Mouse (Mus musculus) retina, postnatal 7 days (tissue): ENCODE data around the gene Mllt11.
"Not testable (repeated sequence)": the region's sequence is repeated elsewhere in the genome, so short reads cannot be mapped to it uniquely, and the experiment has no call there.

ENCODE experiments used
- DNase-seq: peaks from one replicate; pipeline ENCODE4 v3.0.0-alpha.2; 2012; ENCODE audit warnings: low read depth, low spot score

Gene Mllt11

DNA sequence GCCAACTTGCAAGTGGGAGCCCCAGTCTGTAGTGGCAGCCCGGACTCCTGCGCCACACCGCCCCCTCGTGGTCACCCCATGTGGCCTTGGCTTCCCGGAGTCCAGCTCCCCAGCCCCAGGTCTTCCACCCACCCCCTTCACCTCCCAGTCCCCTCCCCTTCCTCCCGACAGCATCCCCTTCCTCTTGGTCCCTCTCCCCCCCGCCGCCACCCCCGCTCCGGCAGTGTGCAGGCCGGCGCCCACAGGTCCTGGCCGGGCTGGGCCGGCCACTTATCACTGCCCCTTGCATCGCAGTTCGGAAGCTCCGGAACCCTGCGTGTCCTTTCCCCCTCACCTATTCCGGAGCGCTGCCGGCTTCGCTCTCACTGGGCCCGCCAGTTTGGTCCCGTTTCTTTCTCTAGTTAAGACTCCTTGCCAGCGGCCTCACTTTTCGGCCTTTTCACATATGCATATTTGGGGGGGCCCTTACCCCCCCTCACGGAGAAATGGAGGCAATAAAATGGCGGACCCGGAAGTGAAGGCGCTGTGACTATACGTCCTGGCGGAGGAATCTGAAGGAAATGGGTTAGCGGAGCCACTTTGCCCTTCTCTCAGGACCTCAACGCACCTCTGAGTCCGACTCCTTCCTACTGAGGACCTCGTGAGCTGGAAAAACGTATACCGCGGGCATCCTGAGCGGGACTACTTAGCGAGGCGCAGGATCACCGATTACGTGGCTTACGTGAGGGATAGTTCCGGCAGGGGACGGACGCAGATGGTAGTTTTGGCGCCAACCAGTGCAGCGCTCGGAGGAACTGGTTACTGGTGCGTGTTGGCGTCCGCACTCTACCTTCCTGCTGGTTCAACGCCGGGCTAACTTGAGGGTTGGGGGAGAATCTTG, 14.5 kb downstream of the Mllt11 start, which contains the start of gene Gabpb2:
TSS of gene Gabpb2 (minus strand) at position 662 of the 880 bp plus-strand sequence.
- peak; percentile 84 for DNase-seq

DNA sequence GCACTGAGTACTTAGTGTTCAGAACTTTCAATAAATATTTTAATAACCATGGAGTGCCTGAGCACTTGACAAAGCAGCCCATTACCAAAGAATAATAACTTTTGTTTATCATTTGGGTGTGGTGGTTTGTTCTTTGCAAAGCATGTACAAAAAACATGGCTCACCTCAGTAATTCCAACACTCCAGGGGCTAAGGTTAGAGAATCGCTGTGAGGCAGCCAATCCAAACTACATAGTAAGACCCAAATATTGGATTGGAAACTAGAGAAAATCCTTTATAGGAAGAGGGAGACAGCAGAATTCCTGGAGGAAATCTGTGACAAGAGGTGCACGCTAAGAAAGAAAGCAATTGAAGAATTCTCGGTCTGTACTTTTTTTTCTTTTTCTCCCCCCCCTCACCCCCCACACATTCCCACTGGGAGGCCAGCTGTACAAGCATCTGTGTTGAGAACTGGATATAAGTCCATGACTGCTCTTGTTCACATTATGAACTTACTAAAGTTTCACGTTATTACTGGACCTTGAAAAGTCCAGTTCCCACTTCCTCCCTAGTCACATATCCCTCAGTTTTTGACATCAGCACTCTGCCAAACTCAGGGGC, 15.2 kb downstream of the Mllt11 start:
- DNase-seq: no peak

DNA sequence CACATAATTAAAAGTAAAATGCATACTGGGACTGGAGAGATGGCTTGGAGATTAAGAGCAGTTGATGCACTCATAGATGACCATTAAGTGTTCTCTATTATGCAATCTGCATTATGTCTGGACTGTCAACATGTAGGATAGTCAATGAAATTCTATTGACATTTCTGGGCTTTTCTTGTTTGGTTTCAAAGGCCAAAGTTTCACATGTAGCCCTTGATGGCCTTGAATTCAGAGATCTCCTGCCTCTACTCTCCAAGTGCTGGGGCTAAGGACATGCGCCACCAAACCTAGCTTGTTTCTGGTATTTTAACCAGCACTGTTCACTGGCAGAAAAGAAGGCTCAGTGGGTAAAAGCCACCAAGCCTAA, 18.4 kb downstream of the Mllt11 start:
- DNase-seq: no peak

DNA sequence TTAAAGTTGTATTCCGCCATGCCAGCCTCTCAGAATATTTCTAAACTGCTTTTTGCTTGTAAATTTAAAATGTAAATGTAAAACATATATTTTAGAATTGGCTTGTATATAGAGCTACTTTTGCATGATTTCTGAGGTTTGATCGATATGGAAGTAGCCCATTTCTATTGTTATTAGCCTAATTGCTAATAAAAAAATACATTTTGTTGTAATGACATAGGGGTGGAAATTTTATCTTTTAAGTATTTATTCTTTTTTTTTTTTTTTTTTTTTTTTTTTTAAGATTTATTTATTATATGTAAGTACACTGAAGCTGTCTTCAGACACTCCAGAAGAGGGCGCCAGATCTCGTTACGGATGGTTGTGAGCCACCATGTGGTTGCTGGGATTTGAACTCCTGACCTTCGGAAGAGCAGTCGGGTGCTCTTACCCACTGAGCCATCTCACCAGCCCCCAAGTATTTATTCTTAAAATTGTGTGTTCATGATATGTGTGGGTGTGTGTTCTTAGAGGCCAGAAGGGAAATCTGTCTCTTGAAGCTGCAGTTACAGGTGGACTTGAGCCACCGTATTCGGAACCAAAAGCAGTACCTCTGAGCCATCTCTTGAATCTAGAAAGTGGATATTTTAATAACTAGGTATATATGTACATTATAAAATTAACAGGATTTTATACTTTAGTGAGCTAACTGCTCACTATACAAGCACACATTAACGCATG, 18.9 kb downstream of the Mllt11 start:
- not testable (repeated sequence) for DNase-seq

DNA sequence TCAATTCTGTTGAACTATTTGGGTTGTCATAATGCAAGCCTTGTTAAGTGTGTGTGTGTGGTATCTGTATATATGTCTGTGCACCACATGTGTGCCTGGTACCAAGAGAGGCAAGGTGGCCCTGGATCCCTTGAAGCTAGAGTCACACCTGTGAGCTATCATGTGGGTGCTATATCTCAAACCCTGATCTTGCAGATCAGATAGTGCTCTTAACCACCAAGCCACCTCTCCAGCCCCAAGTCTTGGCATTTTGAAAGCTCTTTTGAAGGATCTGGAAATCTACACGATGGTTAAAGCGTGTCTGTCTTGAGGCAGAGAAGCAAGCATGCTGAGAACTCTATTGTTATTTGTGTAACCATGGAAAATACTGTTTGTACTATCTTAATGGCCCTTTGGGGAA, 21.4 kb downstream of the Mllt11 start:
- DNase-seq: no peak

DNA sequence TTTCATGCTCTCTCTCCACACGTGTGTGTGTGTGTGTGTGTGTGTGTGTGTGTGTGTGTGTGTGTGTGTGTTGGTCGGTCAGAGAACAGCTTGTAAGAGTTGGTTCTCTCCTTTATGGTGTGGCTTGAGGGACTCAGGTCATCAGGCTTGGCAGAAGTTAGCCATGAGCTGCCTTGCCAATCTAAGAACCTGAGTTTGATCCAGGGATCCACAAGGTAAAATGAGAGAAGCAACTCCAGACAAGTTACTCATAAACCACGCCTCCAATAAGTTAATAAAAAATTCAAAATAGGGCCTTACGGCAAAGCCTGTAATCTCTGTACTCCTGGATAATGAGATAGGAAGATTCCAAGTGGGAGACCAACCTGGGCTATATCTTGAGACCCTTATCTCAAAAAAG, 23.7 kb downstream of the Mllt11 start:
- no peak for DNase-seq

DNA sequence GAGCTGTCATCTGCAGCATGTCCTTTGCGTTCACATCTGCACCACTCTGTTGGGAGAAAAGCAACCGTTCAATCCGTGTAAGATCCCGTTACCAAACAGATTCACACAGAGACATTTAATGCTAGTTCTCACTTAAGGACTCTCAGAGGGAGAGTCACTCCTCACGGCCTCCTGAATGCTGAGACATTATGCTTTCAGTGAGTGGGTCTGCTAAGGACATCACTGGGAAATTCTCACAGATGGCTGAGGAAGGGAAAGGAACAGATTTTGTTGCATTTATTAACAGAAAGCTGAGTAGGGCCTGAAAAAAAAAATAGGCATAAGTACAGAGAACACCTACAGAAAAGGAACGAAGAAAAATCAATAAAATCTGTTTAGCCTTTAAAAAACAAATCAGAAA, 28.1 kb downstream of the Mllt11 start:
- DNase-seq: no peak

DNA sequence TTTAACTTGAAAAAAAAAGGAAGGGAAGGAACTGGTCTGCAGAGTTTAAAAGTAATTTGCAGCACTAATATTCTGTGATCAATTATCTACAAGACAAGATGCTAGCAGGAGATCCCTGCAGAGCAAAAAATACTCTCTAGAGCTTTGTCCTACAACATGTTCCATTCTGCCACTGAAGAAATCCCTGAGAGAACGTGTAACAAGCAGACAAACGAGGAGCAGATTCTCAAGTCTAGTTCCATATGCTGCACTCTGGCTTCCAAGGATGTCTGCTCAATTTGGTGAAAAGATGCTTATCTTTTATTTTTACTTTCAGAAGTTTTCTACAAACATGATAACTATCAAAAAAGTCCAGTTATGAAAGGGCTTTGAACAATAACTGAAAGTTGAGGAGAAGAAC, 31.4 kb downstream of the Mllt11 start:
- DNase-seq: no peak

DNA sequence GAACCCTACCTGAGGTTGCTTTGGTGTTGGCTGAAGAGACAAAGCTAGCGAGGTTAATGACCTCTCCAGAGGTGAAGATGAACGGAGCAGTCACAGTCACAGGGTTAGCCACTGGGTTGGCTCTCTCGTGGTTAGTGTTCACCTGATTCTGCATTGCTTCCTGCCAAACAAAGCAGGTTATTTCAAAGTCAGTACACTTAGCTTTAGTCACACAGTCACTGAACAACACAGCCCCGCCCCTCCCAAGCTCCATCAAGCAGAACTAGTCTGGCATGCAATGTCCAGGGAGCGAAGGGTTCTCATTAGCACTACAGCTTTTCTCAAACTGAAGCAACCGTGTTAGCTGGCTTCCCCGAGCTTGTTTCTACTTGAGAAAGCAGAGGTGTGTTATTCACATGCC, 31.8 kb downstream of the Mllt11 start:
- DNase-seq: no peak

DNA sequence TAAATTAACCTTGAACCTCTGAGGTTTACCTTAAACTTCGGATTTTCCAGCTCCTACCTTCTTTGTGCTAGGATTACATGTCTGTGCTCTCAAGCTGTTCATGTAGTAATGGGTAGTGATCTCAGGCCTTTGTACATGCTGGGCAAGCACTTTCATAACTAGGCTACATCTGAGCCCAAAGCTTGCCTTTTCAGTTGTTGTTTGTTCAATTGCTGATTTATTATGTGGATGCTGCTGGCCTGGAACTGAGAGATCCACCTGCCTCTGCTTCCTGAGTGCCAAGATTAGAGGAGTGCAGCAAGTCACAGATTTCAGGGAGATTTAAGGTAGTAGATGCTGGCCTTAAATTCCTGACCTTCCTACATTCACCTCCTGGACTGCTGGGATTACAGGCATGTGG, 32.9 kb downstream of the Mllt11 start:
- DNase-seq: no peak

DNA sequence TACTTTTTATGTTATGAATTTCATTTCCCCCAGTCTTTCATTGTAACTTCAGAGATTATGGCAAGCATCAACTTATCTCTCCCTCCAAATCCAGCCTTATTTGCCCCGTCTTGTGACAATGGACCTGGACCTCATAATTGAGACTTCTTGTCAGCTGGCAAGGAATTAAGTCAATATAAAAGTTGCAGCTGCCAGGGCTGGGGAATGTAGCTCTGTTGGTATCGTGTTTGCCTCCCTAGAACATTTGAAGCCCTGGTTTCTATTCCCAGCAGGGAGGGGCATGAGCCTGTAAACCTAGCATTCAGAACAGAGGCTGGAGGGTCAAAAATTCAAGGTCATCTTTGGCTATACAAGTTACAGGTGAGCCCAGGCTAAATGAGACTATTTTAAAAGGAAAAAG, 36.2 kb downstream of the Mllt11 start:
- no peak for DNase-seq

DNA sequence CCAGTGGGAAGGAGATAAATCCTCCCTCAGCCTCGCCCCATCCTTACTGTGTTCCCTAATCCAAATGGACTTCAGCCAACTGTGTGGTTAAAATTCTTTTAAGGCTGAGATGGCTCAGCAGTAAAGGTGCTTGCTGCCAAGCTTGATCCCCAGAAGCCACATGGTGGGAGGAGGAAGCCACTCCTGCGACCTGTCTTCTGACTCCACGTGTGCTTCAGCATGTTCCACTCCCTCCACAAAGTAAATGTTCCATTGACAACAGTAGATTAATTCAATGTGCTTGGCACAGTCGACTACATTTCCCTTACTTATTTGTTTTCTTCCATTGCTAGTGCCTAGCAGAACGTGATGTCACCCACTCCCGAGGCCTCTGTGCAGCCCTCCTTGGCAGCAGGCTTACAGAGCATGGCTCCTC, 37.2 kb downstream of the Mllt11 start:
- no peak for DNase-seq

DNA sequence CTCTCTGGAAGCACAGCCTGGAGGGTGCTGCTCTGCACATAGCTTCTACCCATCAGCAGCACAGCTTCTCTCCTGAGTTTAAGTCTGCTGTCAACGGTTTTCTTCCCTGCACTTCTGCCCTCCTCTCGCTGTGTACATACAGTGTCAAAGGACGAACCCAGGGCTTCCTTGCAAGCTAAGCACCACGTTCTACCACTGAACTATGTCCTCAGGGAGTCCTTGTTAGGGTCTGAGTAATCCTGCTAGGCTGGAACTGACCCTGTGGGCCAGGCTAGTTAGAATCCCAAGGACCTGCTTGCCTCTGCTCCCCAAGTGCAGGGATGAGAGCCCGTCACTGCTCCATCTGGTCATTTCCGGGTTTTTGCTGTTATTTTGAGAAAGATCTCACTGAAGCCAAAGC, 45.1 kb downstream of the Mllt11 start:
- no peak for DNase-seq

DNA sequence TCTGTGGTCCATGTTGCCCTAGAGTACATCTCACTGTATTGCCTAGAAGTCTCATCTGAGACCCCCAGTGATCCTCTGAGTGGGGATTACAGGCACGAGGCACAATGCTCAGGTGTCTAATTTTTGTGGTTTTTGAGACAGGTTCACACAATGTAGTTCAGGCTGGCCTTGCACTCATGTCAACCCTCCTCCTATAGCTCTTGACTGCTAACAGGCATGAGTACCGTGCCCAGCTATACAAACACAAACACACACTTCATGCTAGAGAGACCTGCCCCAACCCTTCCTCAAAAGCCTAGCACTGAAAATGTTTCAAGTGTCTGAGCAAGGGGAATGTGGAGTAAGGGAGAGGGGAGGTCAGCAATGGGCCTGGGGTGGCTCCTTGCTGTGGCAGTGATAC, 45.9 kb downstream of the Mllt11 start:
- DNase-seq: no peak

DNA sequence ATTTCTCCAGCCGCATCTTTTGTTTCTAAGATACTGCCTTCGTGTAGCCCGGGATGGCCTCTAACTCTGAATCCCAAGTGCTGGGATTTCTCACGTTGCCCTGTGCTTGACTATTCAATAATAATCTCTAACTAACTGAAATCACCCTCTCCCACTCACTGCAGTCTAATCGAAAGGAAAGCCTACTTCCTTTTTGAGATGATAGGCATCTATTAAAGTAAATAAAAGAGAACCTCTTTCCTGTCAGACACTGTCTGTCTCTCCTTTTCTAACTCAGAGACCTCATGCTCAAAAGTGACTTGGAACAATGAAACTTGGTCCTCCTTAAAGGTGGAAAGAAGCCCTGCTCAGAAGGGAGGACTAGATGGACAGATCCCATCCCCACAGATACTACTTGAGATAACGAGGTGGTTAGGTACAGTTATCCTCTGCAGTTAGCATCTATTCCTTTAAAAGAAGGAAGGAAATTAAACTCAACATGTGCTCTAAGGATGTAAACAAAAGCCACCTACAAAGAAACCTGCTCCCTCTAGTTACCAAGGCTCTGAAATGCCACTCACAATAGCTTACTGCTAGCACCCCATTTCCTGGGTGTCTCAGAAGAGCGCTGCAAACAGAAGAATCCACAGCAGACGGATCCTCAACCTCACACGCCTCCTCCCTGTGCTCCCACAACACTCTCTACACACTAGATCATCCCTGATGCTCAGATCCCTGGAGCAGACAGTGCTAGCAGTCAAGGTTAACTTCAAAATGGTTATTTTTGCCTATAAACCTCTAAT, 47.0 kb downstream of the Mllt11 start:
- DNase-seq: no peak

DNA sequence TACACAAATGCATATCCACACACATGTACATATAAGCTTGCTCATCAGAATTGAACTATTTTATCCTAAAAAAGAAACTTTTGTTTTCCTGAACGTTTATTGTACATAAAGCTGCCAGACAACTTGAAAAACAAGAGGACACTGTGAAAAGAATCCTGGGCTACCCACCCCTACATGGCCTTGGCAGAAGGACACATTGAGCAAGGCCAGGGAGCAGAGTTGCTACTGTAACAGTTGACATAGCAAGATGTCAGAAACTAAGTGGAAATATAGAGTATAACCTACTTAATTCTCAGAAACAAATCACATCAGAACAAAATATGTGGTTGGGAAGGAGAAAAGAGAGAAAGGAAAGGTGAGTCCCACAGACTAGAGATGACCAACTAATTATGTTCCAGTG, 50.1 kb downstream of the Mllt11 start:
- DNase-seq: no peak

DNA sequence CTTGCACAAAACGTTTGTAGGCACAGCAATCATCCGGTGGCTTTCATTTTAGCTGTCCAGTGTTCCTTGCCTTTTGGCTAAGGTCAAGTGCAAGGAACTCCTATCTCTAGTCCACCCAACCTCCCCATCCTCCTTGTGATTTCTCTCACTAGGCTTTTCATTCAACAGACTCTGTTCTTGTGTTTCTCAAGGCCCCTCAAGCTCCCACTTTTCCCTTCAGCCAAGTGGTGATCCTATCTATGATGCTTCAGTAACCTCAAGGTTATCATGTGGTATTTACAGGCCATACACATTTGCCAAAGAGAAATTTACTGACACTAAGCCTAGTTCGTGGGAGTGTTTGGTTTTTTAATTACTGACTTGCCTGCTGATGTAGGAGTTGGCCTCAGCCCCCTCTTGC, 52.1 kb downstream of the Mllt11 start:
- DNase-seq: no peak

DNA sequence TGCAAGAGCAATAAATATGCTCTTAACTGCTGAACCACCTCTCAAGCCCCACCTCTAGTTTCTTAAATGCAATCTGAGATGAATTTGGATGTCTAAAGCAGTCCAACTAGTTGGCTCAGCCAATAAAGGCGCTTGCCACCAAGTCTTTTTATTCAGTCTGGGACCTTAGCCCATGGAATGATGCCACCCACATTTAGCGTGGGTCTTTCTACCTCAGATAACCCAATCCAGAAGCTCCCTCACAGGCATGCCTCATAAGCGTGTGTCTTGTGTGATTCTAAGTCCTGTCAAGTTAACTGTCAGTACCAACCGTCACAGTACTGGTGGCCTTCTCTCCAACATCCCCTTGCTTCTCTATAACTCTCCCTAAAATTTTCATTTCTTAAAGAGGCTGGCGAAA, 53.0 kb downstream of the Mllt11 start:
- DNase-seq: no peak

DNA sequence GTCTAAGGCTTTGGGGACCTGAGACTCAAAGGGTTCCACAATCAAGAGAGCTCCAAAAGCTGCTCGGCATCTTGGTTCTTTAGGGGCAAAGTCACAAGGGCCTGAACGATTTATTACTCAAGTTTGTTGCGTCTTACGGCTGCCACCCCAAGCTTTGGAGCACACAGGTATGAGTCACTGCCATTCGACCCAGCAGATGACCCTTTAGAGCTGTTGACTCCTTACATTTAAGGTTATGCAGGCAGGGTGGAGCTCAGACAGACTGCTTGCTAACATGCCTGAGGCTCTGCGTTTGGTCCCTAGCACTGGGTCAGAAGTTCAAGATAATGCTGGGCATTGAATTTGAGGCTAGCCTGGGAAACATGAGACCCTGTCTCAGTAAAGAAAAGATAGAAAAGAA, 54.4 kb downstream of the Mllt11 start:
- DNase-seq: no peak

DNA sequence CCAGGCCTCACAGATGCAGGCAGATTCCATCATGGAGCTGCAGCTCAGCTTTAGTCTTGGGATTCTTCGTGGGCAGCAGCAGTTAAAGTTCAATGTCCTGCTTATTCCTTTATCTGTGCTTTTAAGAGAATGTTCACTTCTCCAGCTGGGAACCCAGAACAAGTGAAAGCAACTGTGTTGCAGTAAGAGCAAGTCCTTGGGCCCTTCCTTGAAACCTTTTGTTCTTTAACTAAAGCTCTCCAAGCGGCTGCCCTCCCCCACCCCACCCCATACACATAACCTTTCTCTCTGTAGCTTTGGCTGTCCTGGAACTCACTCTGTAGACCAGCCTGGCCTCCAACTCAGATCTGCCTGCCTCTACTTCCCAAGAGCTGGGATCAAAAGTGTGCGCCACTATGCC, 55.5 kb downstream of the Mllt11 start:
- DNase-seq: no peak

DNA sequence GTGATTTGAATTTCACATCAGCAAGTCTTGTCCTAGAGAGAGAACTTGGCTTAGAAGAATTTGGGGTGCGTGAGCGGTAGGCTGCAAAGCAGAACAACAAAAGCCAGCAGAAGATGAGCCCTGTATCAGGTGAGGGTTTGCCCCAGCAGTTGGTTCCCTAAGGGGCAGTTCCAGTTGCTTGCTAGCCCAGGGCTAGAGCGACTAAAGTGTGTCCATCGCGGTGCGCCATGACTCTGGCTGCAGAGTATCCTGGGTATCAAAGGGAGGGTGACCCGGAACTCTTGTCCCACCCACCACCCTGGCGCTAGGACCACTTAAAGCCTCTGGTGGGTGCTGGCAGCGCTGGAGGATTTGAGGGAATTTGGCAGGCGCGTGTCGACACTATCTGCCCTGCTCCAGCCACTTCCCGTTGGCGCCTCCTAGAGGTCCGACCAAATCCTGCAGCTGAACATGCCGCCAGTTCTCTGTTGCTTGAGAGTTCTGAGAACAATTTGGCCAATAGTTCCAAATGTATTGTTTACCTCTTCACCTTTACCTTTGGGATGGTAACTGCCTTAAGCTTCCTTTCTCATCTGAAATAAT, 57.9 kb downstream of the Mllt11 start:
- peak; percentile 65 for DNase-seq
